Mouse (Mus musculus) spleen, adult 2 months (tissue): ENCODE results near the gene Grm1. TPM values are rescaled to one million over a fixed set of nuclear protein-coding genes. Genes with fewer than 3 reads are reported as not detected.

Source experiments
- DNase-seq, 2 experiments: peaks; one replicate each; pipeline versions ENCODE4 v3.0.0 to v3.0.0-alpha.2; 2012 to 2021; ENCODE audit warnings: low spot score in 2 of 2, low read depth in 1 of 2
- H3K27ac ChIP-seq: fragments of 200-500 bp; 2 replicates; pipeline ENCODE4 v1.5.1; 2012; ENCODE audit warnings: low read length, inconsistent platforms; ENCODE audit not compliant: insufficient read depth
- H3K27me3 ChIP-seq: fragments of 200-500 bp; 2 replicates; pipeline ENCODE4 v1.6.1; 2012; ENCODE audit warnings: mild to moderate bottlenecking, moderate library complexity, low read length, inconsistent platforms; ENCODE audit not compliant: control insufficient read depth, insufficient read depth
- H3K36me3 ChIP-seq: fragments of 200-500 bp; 2 replicates; pipeline ENCODE4 v1.6.1; 2012; ENCODE audit warnings: mild to moderate bottlenecking, low read length, inconsistent platforms; ENCODE audit not compliant: control insufficient read depth, insufficient read depth
- H3K4me1 ChIP-seq: fragments of 200-500 bp; 2 replicates; pipeline ENCODE4 v1.6.1; 2011; ENCODE audit warnings: inconsistent platforms; ENCODE audit not compliant: control insufficient read depth, insufficient read depth, insufficient read length
- H3K4me3 ChIP-seq: fragments of 200-500 bp; 2 replicates; pipeline ENCODE4 v1.5.1; 2011; ENCODE audit warnings: mild to moderate bottlenecking, inconsistent platforms; ENCODE audit not compliant: insufficient read depth, insufficient read length; ENCODE audit errors: extremely low read depth
- CTCF ChIP-seq: fragments of 200-500 bp; IDR thresholded peaks from 2 replicates; pipeline ENCODE4 v1.5.1; 2011; ENCODE audit warnings: mild to moderate bottlenecking, inconsistent platforms; ENCODE audit not compliant: insufficient read depth, insufficient read length, insufficient replicate concordance; ENCODE audit errors: extremely low read depth
- POLR2A ChIP-seq: fragments of 200-500 bp; IDR thresholded peaks from 2 replicates; pipeline ENCODE4 v1.6.1; 2011; ENCODE audit warnings: low read depth, low read length, inconsistent platforms
- WGBS: fragments of 180-500 bp; shearing (Covaris S2); methylation state at CpG from one replicate; pipeline ENCODE4 v1.1.7; 2018; 5-methylcytosine and 5-hydroxymethylcytosine counted together
- polyA plus RNA-seq: library from polyadenylated mRNA; depleted of rRNA; stranded (reverse); fragments of >200 nt; gene quantifications from 2 replicates; pipeline ENCODE4 v1.2.3, GENCODE M21; 2012

The Grm1 gene
- polyA plus RNA-seq, 1 experiment = 0.12 TPM

DNA sequence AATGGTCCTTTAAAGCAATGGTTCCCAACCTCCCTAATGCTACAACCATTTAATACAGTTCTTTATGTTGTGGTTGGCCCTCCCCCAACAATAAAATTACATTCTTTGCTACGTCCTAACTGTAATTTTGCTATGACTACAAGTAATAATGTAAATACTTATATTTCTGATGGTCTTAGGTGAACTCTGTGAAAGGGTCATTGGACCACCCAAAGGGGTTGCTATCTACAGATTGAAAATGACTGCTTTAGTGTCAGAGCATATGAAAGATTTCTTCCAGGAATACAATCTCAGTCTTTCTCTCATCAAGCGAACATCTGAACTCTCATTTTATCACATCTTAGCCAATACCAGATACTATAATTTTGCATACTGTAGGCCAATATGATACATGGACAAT is 321.4 kb downstream of the Grm1 start:
- WGBS = 83% methylated on average over 2 of the region's 2 CpGs
- Histone ChIP-seq H3K4me1 (no peaks in the 10 kb centered on the region), H3K27me3 (no peaks in the 10 kb centered on the region), H3K36me3 (no peaks in the 10 kb centered on the region), H3K4me3 (no peak overlapping the region), H3K27ac (no peak overlapping the region)
- no peak for TF ChIP-seq CTCF
- no peak for TF ChIP-seq POLR2A
- no peak for DNase-seq

DNA sequence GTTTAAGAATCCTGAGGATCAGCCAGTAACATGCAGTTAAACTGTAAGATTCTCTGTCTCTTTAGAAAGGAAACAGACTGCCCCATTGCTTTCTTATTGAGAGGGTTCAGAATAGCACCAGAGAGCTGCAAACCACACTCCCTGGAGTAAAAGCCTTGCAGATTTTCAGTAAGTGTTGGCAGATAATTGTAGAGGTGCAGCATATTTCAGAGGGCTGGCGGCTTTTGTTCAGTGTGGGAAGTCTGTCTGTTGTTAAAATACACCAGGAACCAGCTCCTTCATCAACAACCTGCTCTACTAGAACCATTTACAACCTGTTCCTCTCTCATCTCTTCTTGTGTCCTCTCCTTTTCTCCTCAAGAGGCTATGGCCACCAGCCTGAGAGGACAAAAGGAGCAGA is 331.1 kb downstream of the Grm1 start:
- 77% methylated on average over 1 of the region's 1 CpGs for WGBS
- TF ChIP-seq CTCF = no peak
- TF ChIP-seq POLR2A = no peak
- Histone ChIP-seq H3K4me1 (no peaks in the 10 kb centered on the region), H3K27me3 (no peaks in the 10 kb centered on the region), H3K4me3 (no peak overlapping the region), H3K36me3 (no peaks in the 10 kb centered on the region), H3K27ac (no peak overlapping the region)
- no peak for DNase-seq

DNA sequence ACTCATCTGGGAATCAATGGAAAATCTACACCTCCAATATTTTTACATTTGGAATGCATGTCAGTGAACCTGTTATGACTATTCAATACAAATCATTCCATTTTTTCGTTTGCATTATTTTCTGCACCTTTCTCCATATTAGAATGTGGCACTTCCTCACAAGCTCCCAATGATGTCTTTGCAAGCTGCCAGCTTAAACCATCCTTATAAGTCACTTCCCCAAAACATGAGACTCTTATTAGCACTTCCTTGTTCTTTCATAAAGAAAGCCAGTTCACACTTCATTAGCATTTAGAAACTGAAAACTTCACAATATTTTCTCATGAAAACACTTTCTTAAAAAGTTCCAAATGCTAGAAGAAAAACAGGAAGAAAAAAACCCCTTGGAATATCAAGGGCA is 338.1 kb downstream of the Grm1 start:
- no peak overlapping the region for H3K4me3 ChIP-seq
- H3K36me3 ChIP-seq = no peaks in the 10 kb centered on the region
- TF ChIP-seq CTCF = no peak
- no peak for TF ChIP-seq POLR2A
- H3K4me1 ChIP-seq = no peaks in the 10 kb centered on the region
- no peak for DNase-seq
- no peaks in the 10 kb centered on the region for H3K27me3 ChIP-seq
- H3K27ac ChIP-seq = no peak overlapping the region
- 9% methylated on average over 1 of the region's 1 CpGs for WGBS

DNA sequence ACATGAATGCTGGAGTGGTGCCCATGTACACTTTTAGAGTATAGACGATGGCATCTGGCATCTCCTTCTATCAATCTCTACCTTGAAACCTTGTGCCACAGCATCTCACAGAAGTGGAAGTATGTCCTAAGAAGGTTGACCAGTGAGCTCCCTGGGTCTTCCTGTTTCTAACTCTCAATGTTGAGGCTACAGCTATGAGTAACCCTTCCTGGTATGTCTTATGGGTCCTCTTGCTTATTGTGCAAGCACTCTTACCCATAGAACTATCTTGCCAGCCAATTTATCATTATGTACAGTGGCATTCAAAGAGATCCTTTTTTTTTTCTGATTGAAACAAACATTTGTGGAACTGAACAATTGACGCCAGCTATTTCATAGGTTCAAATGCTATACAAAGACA is 340.0 kb downstream of the Grm1 start:
- TF ChIP-seq POLR2A (no peak), CTCF (no peak)
- Histone ChIP-seq H3K27ac (no peak overlapping the region), H3K4me1 (no peaks in the 10 kb centered on the region), H3K4me3 (no peak overlapping the region), H3K36me3 (no peaks in the 10 kb centered on the region), H3K27me3 (no peaks in the 10 kb centered on the region)
- WGBS = 85% methylated on average over 2 of the region's 2 CpGs
- DNase-seq = no peak

DNA sequence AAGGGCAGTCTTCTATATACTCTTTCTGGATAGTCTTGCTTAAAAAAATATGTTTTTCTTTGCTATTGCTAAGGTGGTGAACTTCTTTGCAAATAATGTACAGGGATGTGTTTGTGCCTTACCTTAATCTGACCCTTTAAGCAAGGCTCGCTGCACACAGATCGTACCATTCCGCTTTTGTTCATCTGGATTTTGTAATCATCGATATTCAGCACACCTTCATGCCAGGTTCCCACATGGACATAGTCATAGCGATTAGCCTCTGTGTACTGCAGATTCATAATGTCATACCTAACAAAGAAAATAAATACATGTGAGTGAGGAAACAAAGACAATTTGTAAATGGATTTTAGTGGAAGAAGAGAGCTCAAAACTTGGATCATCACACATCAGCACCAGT is 340.8 kb downstream of the Grm1 start:
- TF ChIP-seq CTCF = no peak
- no peak for TF ChIP-seq POLR2A
- no peak for DNase-seq

DNA sequence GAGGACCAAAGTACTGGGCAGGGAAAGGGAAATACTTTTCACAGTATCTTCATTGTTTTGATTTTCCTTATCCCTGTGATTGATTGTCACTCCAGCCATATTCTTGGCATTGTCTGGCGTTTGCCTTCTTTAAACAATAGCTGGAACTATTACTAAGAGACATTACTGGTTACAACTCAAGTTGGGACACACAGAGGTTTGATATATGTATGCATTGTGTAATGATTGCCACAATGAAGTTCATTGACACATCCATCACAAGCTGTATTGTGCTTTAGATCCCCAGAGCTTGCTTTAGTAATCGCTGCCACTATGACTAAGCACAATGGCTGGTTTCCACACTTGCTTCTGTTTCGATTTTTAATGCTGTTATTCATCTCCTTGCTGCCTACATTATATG is 341.4 kb downstream of the Grm1 start:
- 40% methylated on average over 3 of the region's 3 CpGs for WGBS
- no peak overlapping the region for H3K4me3 ChIP-seq
- H3K4me1 ChIP-seq = no peaks in the 10 kb centered on the region
- H3K27ac ChIP-seq = no peak overlapping the region
- no peaks in the 10 kb centered on the region for H3K36me3 ChIP-seq
- DNase-seq = no peak
- H3K27me3 ChIP-seq = no peaks in the 10 kb centered on the region
- TF ChIP-seq CTCF (no peak), POLR2A (no peak)

More for the DNA sequence above, 340.8 kb downstream of the Grm1 start:
- WGBS = 92% methylated on average over 5 of the region's 5 CpGs
- Histone ChIP-seq H3K4me3 (no peak overlapping the region), H3K27me3 (no peaks in the 10 kb centered on the region), H3K27ac (no peak overlapping the region), H3K4me1 (no peaks in the 10 kb centered on the region), H3K36me3 (no peaks in the 10 kb centered on the region)

DNA sequence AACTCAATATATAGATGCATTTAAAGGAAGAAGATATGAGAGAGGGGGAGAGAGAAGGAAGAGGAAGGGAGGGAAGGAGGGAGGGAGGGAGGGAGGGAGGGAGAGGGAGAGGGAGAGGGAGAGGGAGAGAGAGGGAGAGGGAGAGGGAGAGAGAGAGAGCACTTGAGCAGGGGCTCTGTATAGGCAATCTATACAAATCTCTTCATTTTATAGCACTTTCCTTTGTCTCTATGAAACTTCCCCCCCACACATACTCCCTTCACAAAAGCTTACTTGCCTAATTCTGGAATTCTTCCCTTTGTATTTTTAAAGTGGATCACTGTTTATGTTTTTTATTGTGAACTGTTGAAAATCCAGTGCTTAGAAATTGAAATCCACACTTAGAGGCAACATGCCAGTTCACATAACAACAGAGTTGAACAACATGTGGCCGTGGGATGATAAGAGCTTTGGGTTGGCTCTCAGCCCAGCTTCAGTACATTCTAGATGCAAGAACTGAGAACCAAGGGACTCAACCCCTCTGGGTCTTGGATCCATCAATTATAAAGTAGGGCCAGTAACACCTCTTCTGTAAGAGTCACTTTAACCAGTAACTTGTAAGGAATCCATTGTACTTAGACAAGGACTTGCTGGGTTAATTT is 345.0 kb downstream of the Grm1 start:
- Histone ChIP-seq H3K4me3 (no peak overlapping the region), H3K4me1 (no peaks in the 10 kb centered on the region), H3K36me3 (no peaks in the 10 kb centered on the region), H3K27ac (no peak overlapping the region), H3K27me3 (no peaks in the 10 kb centered on the region)
- DNase-seq = no peak
- 39% methylated on average over 1 of the region's 1 CpGs for WGBS
- TF ChIP-seq POLR2A (no peak), CTCF (no peak)

DNA sequence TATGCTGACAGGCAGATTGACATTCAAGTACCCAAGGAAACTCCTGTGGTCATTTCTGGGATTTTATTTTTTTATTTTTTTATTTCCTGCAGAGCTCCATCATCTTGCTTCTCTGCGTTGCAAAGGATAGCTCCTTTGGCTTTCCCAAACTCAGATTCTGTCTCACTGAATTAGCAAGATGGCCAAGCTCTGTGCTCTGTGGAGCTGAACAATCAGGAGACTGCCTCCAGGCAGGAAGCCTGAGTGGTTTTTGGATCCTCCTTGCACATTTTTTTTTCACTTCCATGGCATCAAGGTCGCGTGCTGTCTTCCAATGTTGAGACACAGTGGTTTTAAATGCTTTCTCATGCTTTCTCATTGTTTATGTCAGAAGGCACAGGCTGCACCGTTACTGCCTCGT is 347.6 kb downstream of the Grm1 start:
- Histone ChIP-seq H3K27ac (no peak overlapping the region), H3K27me3 (no peaks in the 10 kb centered on the region), H3K36me3 (no peaks in the 10 kb centered on the region), H3K4me3 (no peak overlapping the region), H3K4me1 (no peaks in the 10 kb centered on the region)
- WGBS = 38% methylated on average over 5 of the region's 5 CpGs
- TF ChIP-seq CTCF (no peak), POLR2A (no peak)
- no peak for DNase-seq
